Mouse (Mus musculus) embryonic fibroblast, embryonic 13.5 days (primary cell): ENCODE measurements around the gene Cnih3.

Experiments
- CTCF ChIP-seq: IDR thresholded peaks from 2 replicates; pipeline ENCODE4 v1.5.1; 2011; ENCODE audit warnings: mild to moderate bottlenecking, control low read depth, low read length, moderate library complexity, borderline replicate concordance; ENCODE audit not compliant: insufficient read depth
- POLR2A ChIP-seq: IDR thresholded peaks from 2 replicates; pipeline ENCODE4 v1.6.1; 2011; ENCODE audit warnings: low read depth, mild to moderate bottlenecking, control low read depth, low read length, moderate library complexity

DNA sequence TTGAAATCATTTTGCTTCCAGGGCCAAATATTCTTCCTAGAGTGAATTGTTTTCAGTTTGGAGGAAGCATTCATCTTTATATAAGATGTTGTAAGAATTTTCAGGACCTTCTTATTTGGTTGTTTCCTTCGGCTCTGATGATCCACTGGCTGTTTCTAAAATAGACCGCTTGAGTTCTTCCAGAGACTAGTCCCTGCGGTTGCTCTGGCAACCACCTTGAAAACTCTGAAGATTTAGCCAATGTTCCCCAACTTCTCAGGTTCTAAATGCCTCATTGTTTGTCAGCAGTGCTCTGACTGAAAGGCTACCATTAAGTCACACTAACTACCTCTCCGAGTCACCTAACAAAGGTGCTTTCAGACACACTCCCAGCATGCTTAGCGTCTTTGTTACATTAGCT, 80.8 kb downstream of the Cnih3 start:
- TF ChIP-seq CTCF (no peak), POLR2A (no peak)
